Mouse (Mus musculus): ENCODE results near the gene Slc6a20a. TPM values are rescaled to one million over a fixed set of nuclear protein-coding genes. Genes with fewer than 3 reads are reported as not detected.
"Not testable (repeated sequence)": the region's sequence is repeated elsewhere in the genome, so short reads cannot be mapped to it uniquely, and the experiment has no call there.

The Slc6a20a gene
- polyA plus RNA-seq, 1 experiment = not detected

- H3K4me3 ChIP-seq (ENCODE audit: insufficient read depth, low read length) = no peak overlapping the region
- no peak overlapping the region for H3K27ac ChIP-seq (ENCODE audit: insufficient read depth, low read length)
- no peak for TF ChIP-seq POLR2A (IDR thresholded peaks at IDR 0.05; ENCODE audit: low read depth, low read length)
- TF ChIP-seq CTCF (IDR thresholded peaks at IDR 0.05; ENCODE audit: borderline replicate concordance, insufficient read depth, low read length) = no peak
These were observed 7.5 kb upstream of the Slc6a20a start for GRCm38 (mm10) chr9:123686206-123686605.

GRCm38 (mm10) chr9:123683704-123684103, 5.0 kb upstream of the Slc6a20a start:
- Histone ChIP-seq H3K27ac (ENCODE audit: insufficient read depth, low read length) (no peak overlapping the region), H3K4me1 (ENCODE audit: control insufficient read depth, insufficient read depth, low read length) (no peaks in the 10 kb centered on the region), H3K4me3 (ENCODE audit: insufficient read depth, low read length) (no peak overlapping the region)
- no peak for TF ChIP-seq CTCF (IDR thresholded peaks at IDR 0.05; ENCODE audit: borderline replicate concordance, insufficient read depth, low read length)
- TF ChIP-seq POLR2A (IDR thresholded peaks at IDR 0.05; ENCODE audit: low read depth, low read length) = no peak

More at GRCm38 (mm10) chr9:123686206-123686605, 7.5 kb upstream of the Slc6a20a start:
- H3K4me1 ChIP-seq (ENCODE audit: control insufficient read depth, insufficient read depth, low read length) = no peaks in the 10 kb centered on the region

- no peak for TF ChIP-seq CTCF (IDR thresholded peaks at IDR 0.05; ENCODE audit: borderline replicate concordance, insufficient read depth, low read length)
- TF ChIP-seq POLR2A (IDR thresholded peaks at IDR 0.05; ENCODE audit: low read depth, low read length) = no peak
- Histone ChIP-seq H3K4me3 (ENCODE audit: insufficient read depth, low read length) (no peak overlapping the region), H3K4me1 (ENCODE audit: control insufficient read depth, insufficient read depth, low read length) (no peaks in the 10 kb centered on the region), H3K27ac (ENCODE audit: insufficient read depth, low read length) (no peak overlapping the region)
These were observed 513 bp upstream of the Slc6a20a start for GRCm38 (mm10) chr9:123679198-123679597.

- H3K4me1 ChIP-seq (ENCODE audit: control insufficient read depth, insufficient read depth, low read length) = no peaks in the 10 kb centered on the region
- TF ChIP-seq POLR2A (IDR thresholded peaks at IDR 0.05; ENCODE audit: low read depth, low read length) (no peak), CTCF (IDR thresholded peaks at IDR 0.05; ENCODE audit: borderline replicate concordance, insufficient read depth, low read length) (peak; percentile 27; the same call in 1 of the 2 replicates)
- no peak overlapping the region for H3K27ac ChIP-seq (ENCODE audit: insufficient read depth, low read length)
- no peak overlapping the region for H3K4me3 ChIP-seq (ENCODE audit: insufficient read depth, low read length)
These were observed 13.0 kb downstream of the Slc6a20a start for GRCm38 (mm10) chr9:123665645-123666044.

GRCm38 (mm10) chr9:123659986-123660676, 18.6 kb downstream of the Slc6a20a start:
- not testable (repeated sequence) for H3K4me3 ChIP-seq (ENCODE audit: insufficient read depth, low read length); H3K4me1 ChIP-seq (ENCODE audit: control insufficient read depth, insufficient read depth, low read length); H3K27ac ChIP-seq (ENCODE audit: insufficient read depth, low read length)

GRCm38 (mm10) chr9:123658981-123659380, 19.7 kb downstream of the Slc6a20a start:
- Histone ChIP-seq H3K27ac (ENCODE audit: insufficient read depth, low read length) (no peak overlapping the region), H3K4me1 (ENCODE audit: control insufficient read depth, insufficient read depth, low read length) (no peaks in the 10 kb centered on the region), H3K4me3 (ENCODE audit: insufficient read depth, low read length) (no peak overlapping the region)
- TF ChIP-seq CTCF (IDR thresholded peaks at IDR 0.05; ENCODE audit: borderline replicate concordance, insufficient read depth, low read length) (no peak), POLR2A (IDR thresholded peaks at IDR 0.05; ENCODE audit: low read depth, low read length) (no peak)

GRCm38 (mm10) chr9:123657457-123657856, 21.2 kb downstream of the Slc6a20a start:
- H3K4me3 ChIP-seq (ENCODE audit: insufficient read depth, low read length) = no peak overlapping the region
- H3K4me1 ChIP-seq (ENCODE audit: control insufficient read depth, insufficient read depth, low read length) = no peaks in the 10 kb centered on the region
- no peak for TF ChIP-seq CTCF (IDR thresholded peaks at IDR 0.05; ENCODE audit: borderline replicate concordance, insufficient read depth, low read length)
- no peak for TF ChIP-seq POLR2A (IDR thresholded peaks at IDR 0.05; ENCODE audit: low read depth, low read length)
- H3K27ac ChIP-seq (ENCODE audit: insufficient read depth, low read length) = no peak overlapping the region

GRCm38 (mm10) chr9:123651369-123651768, 27.3 kb downstream of the Slc6a20a start:
- no peaks in the 10 kb centered on the region for H3K4me1 ChIP-seq (ENCODE audit: control insufficient read depth, insufficient read depth, low read length)
- H3K27ac ChIP-seq (ENCODE audit: insufficient read depth, low read length) = no peak overlapping the region
- no peak overlapping the region for H3K4me3 ChIP-seq (ENCODE audit: insufficient read depth, low read length)
- TF ChIP-seq POLR2A (IDR thresholded peaks at IDR 0.05; ENCODE audit: low read depth, low read length) (no peak), CTCF (IDR thresholded peaks at IDR 0.05; ENCODE audit: borderline replicate concordance, insufficient read depth, low read length) (no peak)

GRCm38 (mm10) chr9:123649785-123650511, 28.7 kb downstream of the Slc6a20a start:
- Histone ChIP-seq H3K27ac (ENCODE audit: insufficient read depth, low read length) (no peak overlapping the region), H3K4me3 (ENCODE audit: insufficient read depth, low read length) (no peak overlapping the region), H3K4me1 (ENCODE audit: control insufficient read depth, insufficient read depth, low read length) (no peaks in the 10 kb centered on the region)
- TF ChIP-seq CTCF (IDR thresholded peaks at IDR 0.05; ENCODE audit: borderline replicate concordance, insufficient read depth, low read length) = no peak
- no peak for TF ChIP-seq POLR2A (IDR thresholded peaks at IDR 0.05; ENCODE audit: low read depth, low read length)

- H3K4me3 ChIP-seq (ENCODE audit: insufficient read depth, low read length) = no peak overlapping the region
- TF ChIP-seq POLR2A (IDR thresholded peaks at IDR 0.05; ENCODE audit: low read depth, low read length) (no peak), CTCF (IDR thresholded peaks at IDR 0.05; ENCODE audit: borderline replicate concordance, insufficient read depth, low read length) (no peak)
- H3K4me1 ChIP-seq (ENCODE audit: control insufficient read depth, insufficient read depth, low read length) = no peaks in the 10 kb centered on the region
- H3K27ac ChIP-seq (ENCODE audit: insufficient read depth, low read length) = no peak overlapping the region
These were observed 38.6 kb downstream of the Slc6a20a start for GRCm38 (mm10) chr9:123640106-123640505.
